Mouse (Mus musculus) heart, postnatal 0 days (tissue): Measurements from ENCODE around the gene Anpep. TPM values are rescaled to one million over a fixed set of nuclear protein-coding genes. Genes with fewer than 3 reads are reported as not detected.

Experiments
- ATAC-seq: fragments of 200-750 bp; cut with Nextera tagmentation; 2 replicates; pipeline ENCODE4 v1.8.0; 2017; ENCODE audit warnings: low read depth, moderate number of reproducible peaks, moderate library complexity; ENCODE audit not compliant: insufficient read depth
- DNase-seq: peaks from one replicate; pipeline ENCODE4 v3.0.0-alpha.2; 2016; ENCODE audit warnings: low spot score
- H3K27ac ChIP-seq: fragments of 300-500 bp; sonication (generic); 2 replicates; pipeline ENCODE4 v1.5.1; 2014; ENCODE audit warnings: low read depth, mild to moderate bottlenecking
- H3K27me3 ChIP-seq: fragments of 300-500 bp; sonication (generic); 2 replicates; pipeline ENCODE4 v1.6.1; 2014; ENCODE audit warnings: low read length, mixed read lengths; ENCODE audit not compliant: control insufficient read depth, insufficient read depth
- H3K36me3 ChIP-seq: fragments of 300-500 bp; sonication (generic); replicated peaks from 2 replicates; pipeline ENCODE4 v1.6.1; 2014; ENCODE audit warnings: low read length, mixed read lengths; ENCODE audit not compliant: control insufficient read depth, insufficient read depth
- H3K4me1 ChIP-seq: fragments of 300-500 bp; sonication (generic); 2 replicates; pipeline ENCODE4 v1.6.1; 2014; ENCODE audit warnings: antibody characterized with exemption; ENCODE audit not compliant: control insufficient read depth, insufficient read depth
- H3K4me2 ChIP-seq: fragments of 300-500 bp; sonication (generic); 2 replicates; pipeline ENCODE4 v1.6.1; 2014; ENCODE audit warnings: low read depth, mild to moderate bottlenecking, low read length, moderate library complexity
- H3K4me3 ChIP-seq: fragments of 300-500 bp; sonication (generic); 2 replicates; pipeline ENCODE4 v1.5.1; 2014; ENCODE audit warnings: low read depth, low read length
- H3K9ac ChIP-seq: fragments of 300-500 bp; sonication (generic); replicated peaks from 2 replicates; pipeline ENCODE4 v1.6.1; 2014; ENCODE audit warnings: low read depth, low read length, mixed read lengths
- H3K9me3 ChIP-seq: fragments of 300-500 bp; sonication (generic); replicated peaks from 2 replicates; pipeline ENCODE4 v1.6.1; 2016; ENCODE audit warnings: low read length; ENCODE audit not compliant: control insufficient read depth
- CTCF ChIP-seq: IDR thresholded peaks from 2 replicates; pipeline ENCODE4 v1.5.1; 2016; ENCODE audit warnings: antibody characterized with exemption, control low read depth, low read depth
- EP300 ChIP-seq: IDR thresholded peaks from 2 replicates; pipeline ENCODE4 v1.6.1; 2016; ENCODE audit warnings: antibody characterized with exemption, low read depth
- WGBS: fragments of 180-500 bp; shearing (Covaris S2); extraction: QIAGEN DNeasy Blood & Tissue Kit; methylation state at CpG from one replicate; pipeline ENCODE4 v1.1.7; 2014; 5-methylcytosine and 5-hydroxymethylcytosine counted together
- polyA plus RNA-seq: library from polyadenylated mRNA; unstranded; fragments of >200 nt; fragmentation: Nextera tagmentation; extraction: Ambion mirVana; gene quantifications from 2 replicates; pipeline ENCODE4 v1.2.1, GENCODE M21; 2015
- total RNA-seq: library from RNA; depleted of rRNA; stranded (reverse); fragments of >200 nt; gene quantifications from 2 replicates; pipeline ENCODE4 v1.2.3, GENCODE M21; 2014; ENCODE audit warnings: low replicate concordance

Anpep gene
- total and polyA plus RNA-seq, 2 experiments from 2014 or later = 6.9 to 15.6 TPM

DNA sequence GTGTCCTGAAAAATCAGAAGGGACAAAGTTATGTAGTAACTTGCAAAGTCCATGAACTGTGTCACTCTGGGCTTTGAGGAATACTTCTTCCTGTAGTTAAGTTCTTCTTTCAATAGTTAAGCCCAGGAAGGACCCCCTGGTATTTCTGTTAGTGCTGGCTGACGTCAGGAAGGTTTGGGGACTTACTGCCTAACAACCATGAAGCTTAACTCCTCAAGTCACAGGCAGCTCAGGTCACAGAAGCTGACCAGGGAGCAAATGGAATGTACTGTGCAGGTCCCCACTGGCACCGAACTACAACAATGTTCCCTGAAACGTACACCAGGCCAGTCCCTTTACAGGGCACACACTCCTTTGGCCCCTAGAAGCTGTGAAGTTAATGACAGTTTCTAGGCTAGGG lies 34.4 kb upstream of the Anpep start:
- H3K4me1 ChIP-seq = peaks cover 10% of the 10 kb centered on the region
- H3K9ac ChIP-seq = no peak overlapping the region
- no peak for ATAC-seq
- H3K36me3 ChIP-seq = peaks cover 14% of the 10 kb centered on the region
- H3K4me2 ChIP-seq = no peak overlapping the region
- no peak overlapping the region for H3K4me3 ChIP-seq
- H3K27me3 ChIP-seq = no peaks in the 10 kb centered on the region
- 78% methylated on average over 3 of the region's 3 CpGs for WGBS
- no peak for TF ChIP-seq EP300
- TF ChIP-seq CTCF = no peak
- no peaks in the 10 kb centered on the region for H3K9me3 ChIP-seq
- no peak for DNase-seq
- no peak overlapping the region for H3K27ac ChIP-seq

DNA sequence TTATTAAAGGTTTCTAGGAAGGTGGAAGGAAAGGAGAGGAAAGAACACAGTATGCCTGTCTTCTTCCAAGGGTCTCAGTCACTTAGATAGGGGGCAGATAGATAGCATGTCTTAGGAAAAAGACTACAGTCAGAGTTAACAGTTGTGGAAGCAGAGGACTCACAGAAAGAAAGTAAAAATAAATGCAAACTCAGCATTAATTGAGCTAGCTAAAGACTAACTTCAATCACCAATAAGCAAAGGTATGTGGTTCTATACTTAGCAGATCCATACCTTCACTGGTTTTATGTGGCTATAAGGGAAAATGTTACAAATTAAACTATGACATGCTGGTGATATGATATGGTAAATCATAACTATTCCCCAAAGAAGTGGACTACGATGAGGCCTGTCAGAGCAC lies 33.9 kb upstream of the Anpep start:
- ATAC-seq = no peak
- Histone ChIP-seq H3K27ac (no peak overlapping the region), H3K4me2 (no peak overlapping the region), H3K9me3 (no peaks in the 10 kb centered on the region), H3K27me3 (no peaks in the 10 kb centered on the region), H3K36me3 (peaks cover 14% of the 10 kb centered on the region; the same call in 1 of the 2 replicates), H3K4me1 (peaks cover 10% of the 10 kb centered on the region), H3K4me3 (no peak overlapping the region), H3K9ac (no peak overlapping the region)
- TF ChIP-seq EP300 (no peak), CTCF (no peak)
- no peak for DNase-seq
- 95% methylated on average over 1 of the region's 1 CpGs for WGBS

GRCm38 (mm10) chr7:79892576-79893428 lies 31.9 kb upstream of the Anpep start:
- Histone ChIP-seq H3K36me3 (peaks cover 14% of the 10 kb centered on the region; the same call in 1 of the 2 replicates), H3K9me3 (no peaks in the 10 kb centered on the region), H3K4me3 (no peak overlapping the region), H3K27ac (no peak overlapping the region), H3K27me3 (no peaks in the 10 kb centered on the region), H3K9ac (no peak overlapping the region), H3K4me2 (no peak overlapping the region), H3K4me1 (peaks cover 10% of the 10 kb centered on the region)
- DNase-seq = peak; percentile 13
- no peak for ATAC-seq
- WGBS = 49% methylated on average over 6 of the region's 6 CpGs
- TF ChIP-seq EP300 = no peak
- no peak for TF ChIP-seq CTCF

- no peak overlapping the region for H3K4me2 ChIP-seq
- DNase-seq (no peak), ATAC-seq (no peak)
- no peak overlapping the region for H3K27ac ChIP-seq
- no peaks in the 10 kb centered on the region for H3K27me3 ChIP-seq
- peaks cover 10% of the 10 kb centered on the region for H3K4me1 ChIP-seq
- 71% methylated on average over 15 of the region's 15 CpGs for WGBS
- no peaks in the 10 kb centered on the region for H3K9me3 ChIP-seq
- H3K4me3 ChIP-seq = no peak overlapping the region
- no peak overlapping the region for H3K9ac ChIP-seq
- TF ChIP-seq EP300 (no peak), CTCF (no peak)
- peaks cover 7% of the 10 kb centered on the region; the same call in 1 of the 2 replicates for H3K36me3 ChIP-seq
These were observed 29.8 kb upstream of the Anpep start for GRCm38 (mm10) chr7:79890436-79891221.

DNA sequence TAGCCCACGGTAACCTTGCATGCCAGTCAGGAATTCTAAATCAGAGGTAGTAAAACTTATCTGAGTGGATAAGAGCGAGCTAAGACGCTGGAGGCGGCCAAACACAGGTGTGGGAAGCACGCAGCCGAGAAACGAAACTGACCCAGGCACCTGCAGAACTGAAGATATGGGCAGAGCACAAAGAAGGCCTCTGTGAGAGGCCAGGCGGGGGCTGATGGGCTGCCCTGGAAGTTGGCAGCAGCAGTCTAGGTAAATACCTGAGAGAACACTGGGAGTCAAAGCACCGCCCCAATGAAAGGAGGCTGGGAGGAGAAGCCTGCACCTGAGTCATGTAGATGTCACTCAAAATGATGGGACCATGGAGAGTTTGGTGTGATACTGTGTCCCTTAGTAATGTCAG lies 27.7 kb upstream of the Anpep start:
- ATAC-seq (no peak), DNase-seq (no peak)
- H3K9ac ChIP-seq = no peak overlapping the region
- H3K4me2 ChIP-seq = no peak overlapping the region
- H3K4me1 ChIP-seq = peaks cover 10% of the 10 kb centered on the region
- TF ChIP-seq EP300 (no peak), CTCF (no peak)
- no peak overlapping the region for H3K4me3 ChIP-seq
- H3K27ac ChIP-seq = no peak overlapping the region
- no peaks in the 10 kb centered on the region for H3K36me3 ChIP-seq
- H3K9me3 ChIP-seq = no peaks in the 10 kb centered on the region
- 87% methylated on average over 9 of the region's 9 CpGs for WGBS
- H3K27me3 ChIP-seq = no peaks in the 10 kb centered on the region
